Mouse (Mus musculus) testis, adult 2 months (tissue): ENCODE measurements around the gene Grin3b. TPM values are rescaled to one million over a fixed set of nuclear protein-coding genes. Genes with fewer than 3 reads are reported as not detected.

Experiments used
- H3K27ac ChIP-seq: fragments of 200-500 bp; 2 replicates; pipeline ENCODE4 v1.5.1; 2012; ENCODE audit warnings: low read depth, low read length; ENCODE audit not compliant: control insufficient read depth, insufficient read depth
- H3K27me3 ChIP-seq: fragments of 200-500 bp; 2 replicates; pipeline ENCODE4 v1.6.1; 2012; ENCODE audit warnings: mild to moderate bottlenecking, low read length, moderate library complexity; ENCODE audit not compliant: control insufficient read depth, insufficient read depth
- H3K36me3 ChIP-seq: fragments of 200-500 bp; 2 replicates; pipeline ENCODE4 v1.6.1; 2012; ENCODE audit warnings: mild to moderate bottlenecking, low read length; ENCODE audit not compliant: control insufficient read depth, insufficient read depth
- H3K4me1 ChIP-seq: fragments of 200-500 bp; 2 replicates; pipeline ENCODE4 v1.6.1; 2012; ENCODE audit warnings: low read length; ENCODE audit not compliant: control insufficient read depth, insufficient read depth
- H3K4me3 ChIP-seq: fragments of 200-500 bp; 2 replicates; pipeline ENCODE4 v1.5.1; 2012; ENCODE audit warnings: low read depth, mild to moderate bottlenecking, low read length, moderate library complexity, mixed read lengths; ENCODE audit not compliant: control insufficient read depth
- CTCF ChIP-seq: fragments of 200-500 bp; IDR thresholded peaks from 2 replicates; pipeline ENCODE4 v1.5.1; 2012; ENCODE audit warnings: low read depth, mild to moderate bottlenecking, inconsistent platforms, low read length, moderate library complexity; ENCODE audit not compliant: control insufficient read depth, insufficient read depth, insufficient replicate concordance
- POLR2A ChIP-seq: fragments of 200-500 bp; IDR thresholded peaks from 2 replicates; pipeline ENCODE4 v1.6.1; 2012; ENCODE audit warnings: low read depth, mild to moderate bottlenecking, inconsistent platforms, low read length, moderate library complexity; ENCODE audit not compliant: control insufficient read depth
- polyA plus RNA-seq: library from polyadenylated mRNA; depleted of rRNA; stranded (reverse); fragments of >200 nt; gene quantifications from 2 replicates; pipeline ENCODE4 v1.2.3, GENCODE M21; 2012

Gene Grin3b
- polyA plus RNA-seq, 1 experiment: 17.4 TPM

DNA sequence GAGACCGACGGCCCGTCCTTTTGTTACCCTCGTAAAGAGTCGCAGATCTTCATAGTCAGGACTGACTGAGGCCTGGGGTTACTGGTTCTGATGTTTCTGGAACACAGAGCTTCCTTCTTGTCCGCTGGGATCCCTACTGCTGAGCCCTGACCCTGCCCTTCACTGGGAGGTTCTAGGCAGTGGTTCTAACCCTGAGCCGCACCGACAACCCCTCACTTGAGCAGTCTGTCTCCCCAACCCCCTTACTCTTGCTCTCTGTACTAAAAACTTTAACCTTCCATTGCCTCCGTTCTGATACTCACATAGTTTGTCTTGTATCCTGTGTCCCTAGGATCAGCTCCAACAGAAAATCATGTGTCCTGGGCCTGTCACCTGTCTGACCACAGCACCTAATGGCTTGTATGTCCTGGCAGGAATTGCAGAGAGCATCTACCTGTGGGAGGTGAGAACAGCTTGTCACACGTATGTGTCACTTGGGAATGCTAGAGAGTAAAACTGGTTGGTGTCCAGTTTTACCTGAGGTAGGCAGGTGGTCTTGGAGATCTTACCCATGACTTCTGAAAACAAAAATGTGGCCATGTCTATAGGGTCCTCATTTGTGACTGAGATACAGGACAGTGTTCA lies 9.7 kb upstream of the Grin3b start:
- Histone ChIP-seq H3K36me3 (no peaks in the 10 kb centered on the region; the same call in 1 of the 2 replicates), H3K4me3 (peak overlapping the region; percentile 92), H3K27me3 (no peaks in the 10 kb centered on the region), H3K4me1 (peaks cover 4% of the 10 kb centered on the region), H3K27ac (no peak overlapping the region; the same call in 1 of the 2 replicates)
- TF ChIP-seq POLR2A: no peak
- TF ChIP-seq CTCF: no peak

DNA sequence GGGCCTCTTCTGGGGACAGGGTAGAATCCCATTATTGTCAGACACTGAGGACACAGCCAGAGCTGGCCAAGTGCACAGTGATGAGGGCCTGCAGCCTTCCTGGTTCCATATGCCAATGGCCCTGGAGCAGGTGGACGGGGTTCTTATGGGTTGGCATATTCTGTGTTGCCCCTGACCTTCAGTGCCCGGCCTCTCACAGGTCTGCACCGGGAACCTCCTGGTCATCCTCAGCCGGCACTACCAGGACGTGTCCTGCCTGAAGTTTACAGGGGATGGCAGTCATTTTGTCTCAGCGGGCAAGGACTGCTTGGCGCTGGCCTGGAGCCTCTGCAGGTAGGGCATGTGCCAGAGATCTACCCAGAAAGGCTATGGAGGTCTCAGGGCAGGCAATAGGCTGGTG lies 5.8 kb upstream of the Grin3b start:
- TF ChIP-seq CTCF (no peak), POLR2A (no peak)

DNA sequence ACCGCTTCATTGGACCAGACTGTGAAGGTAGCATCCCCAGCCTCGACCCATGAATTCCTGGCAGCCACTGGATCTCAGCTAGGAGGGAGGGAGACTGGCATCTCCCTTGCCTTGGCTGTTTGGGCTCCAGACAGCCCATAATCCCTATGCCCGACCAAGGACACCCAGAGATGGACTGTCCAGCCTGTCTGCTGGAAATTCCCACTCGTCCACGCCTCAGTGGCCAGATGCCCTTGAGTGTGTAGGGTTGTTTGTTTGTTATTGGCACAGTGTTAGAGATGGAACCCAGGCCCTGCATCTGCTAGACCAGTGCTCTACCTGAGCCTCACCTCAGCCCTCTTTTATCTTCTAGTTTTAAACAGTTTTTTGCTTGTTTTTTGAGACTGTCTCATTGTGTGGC lies 5.2 kb upstream of the Grin3b start:
- TF ChIP-seq POLR2A (no peak), CTCF (no peak)
- Histone ChIP-seq H3K27me3 (no peaks in the 10 kb centered on the region), H3K27ac (no peak overlapping the region), H3K4me1 (peaks cover 7% of the 10 kb centered on the region), H3K36me3 (no peaks in the 10 kb centered on the region; the same call in 1 of the 2 replicates), H3K4me3 (no peak overlapping the region)

More for the DNA sequence above, 5.8 kb upstream of the Grin3b start:
- H3K36me3 ChIP-seq: no peaks in the 10 kb centered on the region; the same call in 1 of the 2 replicates
- no peak overlapping the region for H3K27ac ChIP-seq
- H3K27me3 ChIP-seq: no peaks in the 10 kb centered on the region
- no peak overlapping the region for H3K4me3 ChIP-seq
- H3K4me1 ChIP-seq: peaks cover 7% of the 10 kb centered on the region

DNA sequence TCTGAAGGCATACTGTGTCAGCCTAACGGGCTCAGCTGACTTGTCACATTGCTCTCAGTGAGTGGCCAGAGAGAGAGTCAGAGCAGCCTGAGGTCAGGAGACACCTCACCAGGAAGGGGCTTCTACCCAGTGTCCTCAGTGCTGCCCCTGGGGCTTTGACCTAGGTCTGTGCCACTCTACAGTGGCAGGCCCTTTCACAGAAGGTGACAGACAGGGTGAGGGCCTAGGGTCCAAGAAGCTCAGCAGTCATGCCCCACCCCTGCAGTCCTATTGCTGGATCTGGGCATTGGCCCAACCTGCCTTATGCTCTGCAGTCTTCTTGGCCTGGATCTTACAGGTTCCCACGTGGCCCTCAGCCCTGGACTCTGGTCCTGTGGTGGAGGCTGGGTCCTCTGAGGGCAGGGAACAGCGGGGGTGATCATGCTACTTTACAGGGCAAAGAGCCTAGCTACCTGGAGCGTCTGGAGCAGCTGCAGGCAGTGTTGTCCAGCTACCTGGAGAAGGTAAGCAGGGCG lies 3.6 kb upstream of the Grin3b start:
- peaks cover 12% of the 10 kb centered on the region for H3K4me1 ChIP-seq
- H3K4me3 ChIP-seq: no peak overlapping the region
- H3K27ac ChIP-seq: no peak overlapping the region
- H3K27me3 ChIP-seq: no peaks in the 10 kb centered on the region
- no peaks in the 10 kb centered on the region; the same call in 1 of the 2 replicates for H3K36me3 ChIP-seq
- TF ChIP-seq POLR2A: no peak
- TF ChIP-seq CTCF: no peak

GRCm38 (mm10) chr10:79968181-79968580 lies 2.3 kb upstream of the Grin3b start:
- no peak overlapping the region for H3K4me3 ChIP-seq
- H3K27ac ChIP-seq: no peak overlapping the region
- no peak for TF ChIP-seq POLR2A
- TF ChIP-seq CTCF: no peak
- H3K4me1 ChIP-seq: peaks cover 12% of the 10 kb centered on the region
- no peaks in the 10 kb centered on the region for H3K36me3 ChIP-seq
- H3K27me3 ChIP-seq: no peaks in the 10 kb centered on the region

- H3K36me3 ChIP-seq: no peaks in the 10 kb centered on the region
- peaks cover 12% of the 10 kb centered on the region for H3K4me1 ChIP-seq
- H3K4me3 ChIP-seq: no peak overlapping the region
- no peaks in the 10 kb centered on the region for H3K27me3 ChIP-seq
- TF ChIP-seq POLR2A (no peak), CTCF (no peak)
- no peak overlapping the region for H3K27ac ChIP-seq
Observed at GRCm38 (mm10) chr10:79969124-79969568, 1.4 kb upstream of the Grin3b start.

- TF ChIP-seq POLR2A (no peak), CTCF (no peak)
- Histone ChIP-seq H3K27ac (no peak overlapping the region), H3K36me3 (no peaks in the 10 kb centered on the region), H3K4me1 (peaks cover 19% of the 10 kb centered on the region), H3K27me3 (no peaks in the 10 kb centered on the region), H3K4me3 (peak overlapping the region; percentile 25)
Observed at GRCm38 (mm10) chr10:79971183-79971497, 625 bp downstream of the Grin3b start.
